Mouse (Mus musculus) midbrain, embryonic 10.5 days (tissue): ENCODE data around the gene Acp1. TPM values are rescaled to one million over a fixed set of nuclear protein-coding genes. Genes with fewer than 3 reads are reported as not detected.

Source experiments
- DNase-seq: peaks from one replicate; pipeline ENCODE4 v3.0.0-alpha.2; 2017; ENCODE audit warnings: low spot score
- H3K27ac ChIP-seq: fragments of 300-500 bp; sonication (generic); replicated peaks from 2 replicates; pipeline ENCODE4 v1.5.1; 2016; ENCODE audit warnings: mild to moderate bottlenecking
- H3K27me3 ChIP-seq: fragments of 300-500 bp; sonication (generic); 2 replicates; pipeline ENCODE4 v1.6.1; 2016; ENCODE audit warnings: low read depth, mild to moderate bottlenecking; ENCODE audit not compliant: poor library complexity, severe bottlenecking
- H3K36me3 ChIP-seq: fragments of 300-500 bp; sonication (generic); 2 replicates; pipeline ENCODE4 v1.6.1; 2016; ENCODE audit warnings: mild to moderate bottlenecking, moderate library complexity
- H3K4me1 ChIP-seq: fragments of 300-500 bp; sonication (generic); 2 replicates; pipeline ENCODE4 v1.6.1; 2016
- H3K4me3 ChIP-seq: fragments of 300-500 bp; sonication (generic); 2 replicates; pipeline ENCODE4 v1.5.1; 2016; ENCODE audit warnings: mild to moderate bottlenecking, moderate library complexity
- H3K9me3 ChIP-seq: fragments of 300-500 bp; sonication (generic); replicated peaks from 2 replicates; pipeline ENCODE4 v1.6.1; 2016; ENCODE audit warnings: mild to moderate bottlenecking
- WGBS: fragments of 180-500 bp; shearing (Covaris S2); methylation state at CpG from one replicate; pipeline ENCODE4 v1.1.7; 2016; 5-methylcytosine and 5-hydroxymethylcytosine counted together
- polyA plus RNA-seq: library from polyadenylated mRNA; unstranded; fragments of >200 nt; fragmentation: Nextera tagmentation; extraction: Ambion mirVana; gene quantifications from 2 replicates; pipeline ENCODE4 v1.2.1, GENCODE M21; 2016

Gene Acp1
- polyA plus RNA-seq = 227 and 241 TPM in 2 replicates

DNA sequence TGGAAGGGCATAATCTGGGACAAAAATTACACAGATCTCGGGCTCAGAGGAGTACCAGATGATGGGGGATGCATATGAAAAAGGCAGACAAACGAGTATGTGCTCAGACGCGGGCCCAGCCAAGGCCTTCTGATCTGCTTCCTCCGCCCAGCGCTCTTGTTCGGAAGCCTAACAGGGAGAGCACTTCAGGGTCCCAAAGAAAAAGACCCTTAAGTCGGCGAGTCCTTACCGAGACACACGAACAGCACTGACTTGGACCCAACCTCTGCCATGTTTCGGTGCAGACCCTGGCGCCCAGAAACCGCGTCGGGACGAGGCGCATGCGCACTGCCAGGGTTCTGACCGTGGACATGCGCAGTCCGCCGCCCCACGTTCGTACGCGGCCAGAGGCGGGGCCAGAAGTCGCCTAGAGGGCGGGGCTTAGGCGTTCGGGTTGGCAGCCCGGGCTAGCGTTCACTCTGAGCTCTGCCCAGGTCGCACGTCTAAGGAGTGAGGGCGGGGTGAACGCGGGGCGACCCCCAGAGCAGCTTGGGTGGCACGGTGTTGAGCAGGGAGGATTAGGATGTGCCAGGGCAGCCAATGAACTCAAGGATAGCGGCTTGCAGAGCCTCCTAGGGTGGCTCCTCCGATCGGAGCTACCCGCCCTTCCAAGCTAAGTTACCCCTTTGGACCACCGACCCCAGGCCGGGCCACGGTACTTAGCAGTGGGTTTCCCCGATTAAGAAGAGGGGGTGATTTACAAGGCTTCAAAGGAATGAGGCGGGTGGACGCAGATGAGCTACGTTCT is at the start of gene Acp1, which contains the start of gene Sh3yl1:
Acp1 (minus strand) TSS at position 329 of the 787 bp plus-strand sequence.
Sh3yl1 (plus strand) TSS at position 408 of the 787 bp plus-strand sequence.
- H3K4me1 ChIP-seq = peaks cover 24% of the 10 kb centered on the region
- H3K27me3 ChIP-seq = no peaks in the 10 kb centered on the region
- under 1% methylated on average over 52 of the region's 52 CpGs for WGBS
- peak within 1 kb of the TSS; percentile 69 for H3K4me3 ChIP-seq
- no peaks in the 10 kb centered on the region for H3K36me3 ChIP-seq
- peak; percentile 92 for DNase-seq
- H3K9me3 ChIP-seq = no peaks in the 10 kb centered on the region
- peak within 1 kb of the TSS; percentile 88 for H3K27ac ChIP-seq

GRCm38 (mm10) chr12:30944197-30944596 is 32.8 kb upstream of the Acp1 start:
- no peaks in the 10 kb centered on the region for H3K27me3 ChIP-seq
- no peaks in the 10 kb centered on the region for H3K4me1 ChIP-seq
- DNase-seq = no peak
- no peaks in the 10 kb centered on the region for H3K9me3 ChIP-seq
- WGBS = 69% methylated on average over 3 of the region's 3 CpGs
- peaks cover 13% of the 10 kb centered on the region for H3K36me3 ChIP-seq
- no peak overlapping the region for H3K4me3 ChIP-seq
- no peak overlapping the region for H3K27ac ChIP-seq

DNA sequence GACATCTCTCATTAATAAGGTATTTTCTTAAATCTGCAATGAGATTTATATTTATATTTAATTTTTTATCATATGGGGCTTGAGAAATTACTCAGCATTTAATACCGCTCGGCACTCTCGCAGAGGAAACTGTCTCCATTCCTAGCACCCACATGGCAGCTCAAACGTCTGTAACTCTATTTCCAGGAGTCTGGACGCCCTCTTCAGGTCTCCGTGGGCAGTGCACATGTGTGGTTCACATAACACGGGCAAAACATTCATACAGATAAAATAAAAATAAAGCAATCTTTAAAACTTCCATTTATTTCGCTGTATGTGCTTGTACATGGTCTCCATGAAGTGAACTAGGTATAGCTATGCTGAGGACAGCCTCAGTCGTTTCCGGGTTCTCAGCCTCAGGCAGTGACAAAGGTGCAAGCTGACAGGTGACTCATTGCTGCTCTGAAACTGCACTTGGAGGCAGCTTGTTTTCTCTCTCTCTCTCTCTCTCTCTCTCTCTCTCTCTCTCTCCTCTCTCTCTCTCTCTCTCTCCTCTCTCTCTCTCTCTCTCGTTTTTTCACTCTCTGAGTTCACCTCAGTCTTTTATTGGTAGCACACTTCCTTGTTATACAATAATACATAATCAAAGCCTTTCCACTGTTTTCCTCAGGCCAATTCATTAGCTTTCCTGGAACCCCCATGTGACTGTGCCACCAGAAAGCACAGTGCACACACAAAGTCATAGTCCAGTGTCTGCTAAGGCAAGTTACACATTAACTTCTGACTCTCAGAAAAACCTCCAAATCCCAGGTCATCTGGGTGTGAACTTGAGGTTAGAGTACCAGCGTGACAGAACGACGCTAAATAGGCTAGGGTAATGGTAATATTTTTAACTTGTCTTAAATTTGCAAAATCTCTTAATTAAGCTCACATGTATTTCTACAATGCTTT is 31.9 kb upstream of the Acp1 start:
- no peak for DNase-seq
- Histone ChIP-seq H3K27ac (no peak overlapping the region), H3K4me3 (no peak overlapping the region), H3K9me3 (no peaks in the 10 kb centered on the region), H3K27me3 (no peaks in the 10 kb centered on the region), H3K36me3 (peaks cover 13% of the 10 kb centered on the region), H3K4me1 (no peaks in the 10 kb centered on the region)
- WGBS = 89% methylated on average over 14 of the region's 14 CpGs

DNA sequence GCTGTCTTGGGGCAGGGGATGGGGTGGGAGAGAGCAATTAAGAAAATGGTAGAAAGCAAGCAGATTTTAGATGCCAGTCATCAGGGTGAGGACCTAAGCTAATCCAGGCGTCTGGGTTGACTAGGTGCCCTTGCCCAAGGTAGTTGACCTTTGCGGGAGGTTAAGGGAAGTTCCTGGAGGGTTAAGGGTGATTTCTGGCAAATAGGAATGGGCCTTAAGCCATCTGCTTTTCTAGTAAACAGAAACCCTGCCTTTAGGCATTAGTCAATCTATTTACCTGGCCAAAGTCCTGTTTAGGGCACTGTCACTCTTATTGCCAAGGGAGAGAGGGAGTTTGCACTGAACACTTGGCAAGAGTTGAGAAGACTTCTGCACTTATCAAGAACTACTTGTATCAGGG is 25.5 kb upstream of the Acp1 start:
- Histone ChIP-seq H3K4me1 (no peaks in the 10 kb centered on the region), H3K27me3 (no peaks in the 10 kb centered on the region), H3K36me3 (0 out of 2 replicates have a peak, but pooled peaks cover 8% of the 10 kb centered on the region), H3K27ac (no peak overlapping the region), H3K4me3 (no peak overlapping the region), H3K9me3 (no peaks in the 10 kb centered on the region)
- DNase-seq = no peak
- WGBS = 78% methylated on average over 2 of the region's 2 CpGs

DNA sequence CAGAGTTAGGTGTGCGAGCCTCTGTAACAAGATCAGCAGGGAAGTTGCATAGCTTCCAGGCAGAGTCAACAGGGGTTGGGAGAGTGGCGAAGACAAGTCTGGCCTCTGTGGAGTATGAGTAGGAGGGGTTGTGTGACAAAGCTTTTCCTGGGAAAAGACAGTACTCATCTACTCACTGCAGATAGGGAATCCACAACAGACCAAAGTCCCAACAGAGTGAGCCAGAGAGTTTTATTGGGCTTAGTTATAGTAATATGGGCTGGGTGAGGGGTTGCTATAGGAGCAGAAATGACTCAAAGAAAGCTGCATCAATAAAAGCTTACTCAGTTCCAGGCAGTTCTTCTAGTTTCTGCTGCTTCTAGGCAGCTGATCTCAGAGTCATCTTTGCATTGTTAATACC is 21.9 kb upstream of the Acp1 start:
- no peak for DNase-seq
- Histone ChIP-seq H3K27ac (no peak overlapping the region), H3K4me1 (no peaks in the 10 kb centered on the region), H3K27me3 (no peaks in the 10 kb centered on the region), H3K4me3 (no peak overlapping the region), H3K9me3 (no peaks in the 10 kb centered on the region), H3K36me3 (no peaks in the 10 kb centered on the region)
- WGBS = 90% methylated on average over 2 of the region's 2 CpGs

DNA sequence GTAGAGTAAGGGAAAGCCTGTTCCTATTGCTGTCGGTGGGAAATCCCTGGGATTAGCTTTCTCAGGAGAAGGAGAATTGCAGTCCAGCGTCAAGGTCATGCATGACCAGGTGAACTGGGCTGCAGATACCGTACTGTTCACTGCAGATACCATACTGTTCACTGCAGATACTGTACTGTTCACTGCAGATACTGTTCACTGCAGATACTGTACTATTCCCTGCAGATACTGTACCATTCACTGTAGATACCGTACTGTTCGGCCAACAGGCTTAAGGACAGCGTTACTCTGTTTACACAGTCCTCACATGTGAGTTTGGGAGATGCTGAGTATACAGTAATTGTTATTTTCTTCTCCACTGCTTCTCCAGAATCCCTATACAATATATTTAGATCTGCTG is 16.8 kb upstream of the Acp1 start:
- H3K9me3 ChIP-seq = no peaks in the 10 kb centered on the region
- H3K4me3 ChIP-seq = no peak overlapping the region
- no peak for DNase-seq
- H3K36me3 ChIP-seq = no peaks in the 10 kb centered on the region
- no peaks in the 10 kb centered on the region for H3K27me3 ChIP-seq
- 90% methylated on average over 6 of the region's 6 CpGs for WGBS
- H3K27ac ChIP-seq = no peak overlapping the region
- H3K4me1 ChIP-seq = no peaks in the 10 kb centered on the region

DNA sequence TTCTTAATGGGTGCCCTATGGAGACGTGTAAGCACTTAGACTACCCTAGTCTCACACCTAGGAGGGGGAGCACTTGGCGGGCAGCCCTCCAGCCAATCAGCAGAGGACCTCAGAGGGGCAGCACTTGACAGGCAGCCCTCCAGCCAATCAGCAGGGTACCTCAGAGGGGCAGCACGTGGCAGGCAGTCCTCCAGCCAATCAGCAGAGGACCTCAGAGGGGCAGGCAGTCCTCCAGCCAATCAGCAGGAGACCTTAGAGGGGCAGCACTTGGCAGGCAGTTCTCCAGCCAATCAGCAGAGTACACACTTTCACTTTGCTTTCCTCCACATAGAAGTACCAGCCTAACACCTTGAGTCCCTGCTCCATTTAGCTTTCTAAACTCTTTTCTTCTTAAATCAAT is 11.0 kb upstream of the Acp1 start:
- Histone ChIP-seq H3K4me3 (no peak overlapping the region), H3K27ac (no peak overlapping the region), H3K27me3 (no peaks in the 10 kb centered on the region), H3K4me1 (no peaks in the 10 kb centered on the region), H3K9me3 (no peaks in the 10 kb centered on the region), H3K36me3 (no peaks in the 10 kb centered on the region)
- 83% methylated on average over 3 of the region's 3 CpGs for WGBS
- no peak for DNase-seq

DNA sequence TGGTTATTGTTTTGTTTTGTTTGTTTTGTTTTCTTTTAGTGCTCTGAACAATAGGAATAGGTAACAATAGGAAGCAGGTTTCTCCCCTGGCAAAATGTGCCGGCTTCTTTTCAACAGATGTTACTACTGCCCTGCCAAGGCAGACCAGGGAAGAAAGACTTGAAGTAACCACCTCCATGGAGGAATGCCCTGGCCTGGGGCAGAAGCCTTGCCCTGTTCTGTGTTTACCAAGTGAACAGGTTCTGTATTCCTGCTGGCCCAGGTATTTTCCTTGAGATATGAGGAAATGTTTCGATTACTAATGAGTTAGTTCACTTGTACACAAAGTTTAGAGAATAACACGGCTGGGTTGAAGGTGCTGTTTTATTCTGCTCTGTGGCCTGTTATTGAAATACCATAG is 1.5 kb upstream of the Acp1 start:
- Histone ChIP-seq H3K4me3 (peak overlapping the region; percentile 69; the same call in 1 of the 2 replicates), H3K4me1 (peaks cover 24% of the 10 kb centered on the region), H3K27me3 (no peaks in the 10 kb centered on the region), H3K27ac (no peak overlapping the region), H3K36me3 (no peaks in the 10 kb centered on the region), H3K9me3 (no peaks in the 10 kb centered on the region)
- 65% methylated on average over 3 of the region's 3 CpGs for WGBS
- no peak for DNase-seq

- peak overlapping the region; percentile 88 for H3K27ac ChIP-seq
- no peaks in the 10 kb centered on the region for H3K36me3 ChIP-seq
- peaks cover 24% of the 10 kb centered on the region for H3K4me1 ChIP-seq
- H3K27me3 ChIP-seq = no peaks in the 10 kb centered on the region
- peak overlapping the region; percentile 69 for H3K4me3 ChIP-seq
- no peaks in the 10 kb centered on the region for H3K9me3 ChIP-seq
- peak; percentile 43 for DNase-seq
- 0% methylated on average over 19 of the region's 19 CpGs for WGBS
Measured at GRCm38 (mm10) chr12:30912048-30912381, 626 bp upstream of the Acp1 start.

DNA sequence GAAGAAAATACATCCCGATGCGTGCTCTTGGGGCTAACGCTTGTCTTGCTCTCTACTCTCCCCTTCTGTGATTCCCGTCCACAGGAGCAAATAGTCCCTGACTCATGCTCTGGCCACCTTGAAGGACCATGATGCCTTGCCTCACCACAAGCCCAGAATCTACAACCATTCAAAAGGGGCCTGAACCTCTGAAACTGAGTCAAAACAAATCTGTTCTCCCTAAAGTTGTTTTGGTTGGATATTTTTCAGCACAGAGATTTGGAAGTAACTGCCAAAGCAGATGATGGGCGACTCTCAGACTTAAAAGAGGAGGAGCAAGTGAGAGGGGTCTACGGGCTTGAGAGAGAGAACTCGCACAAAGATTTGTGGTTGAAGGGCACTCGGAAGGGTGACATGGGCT is 529 bp downstream of the Acp1 start:
- WGBS = 15% methylated on average over 8 of the region's 8 CpGs
- no peak for DNase-seq

GRCm38 (mm10) chr12:30909881-30910280 is 1.5 kb downstream of the Acp1 start:
- peaks cover 24% of the 10 kb centered on the region for H3K4me1 ChIP-seq
- peak overlapping the region; percentile 69 for H3K4me3 ChIP-seq
- peaks cover 9% of the 10 kb centered on the region for H3K36me3 ChIP-seq
- no peaks in the 10 kb centered on the region for H3K27me3 ChIP-seq
- no peaks in the 10 kb centered on the region for H3K9me3 ChIP-seq
- 89% methylated on average over 2 of the region's 2 CpGs for WGBS
- DNase-seq = no peak
- no peak overlapping the region for H3K27ac ChIP-seq

More for the DNA sequence above, 529 bp downstream of the Acp1 start:
- no peaks in the 10 kb centered on the region for H3K27me3 ChIP-seq
- no peaks in the 10 kb centered on the region for H3K9me3 ChIP-seq
- no peaks in the 10 kb centered on the region for H3K36me3 ChIP-seq
- peaks cover 24% of the 10 kb centered on the region for H3K4me1 ChIP-seq
- peak overlapping the region; percentile 69 for H3K4me3 ChIP-seq
- H3K27ac ChIP-seq = peak overlapping the region; percentile 88

DNA sequence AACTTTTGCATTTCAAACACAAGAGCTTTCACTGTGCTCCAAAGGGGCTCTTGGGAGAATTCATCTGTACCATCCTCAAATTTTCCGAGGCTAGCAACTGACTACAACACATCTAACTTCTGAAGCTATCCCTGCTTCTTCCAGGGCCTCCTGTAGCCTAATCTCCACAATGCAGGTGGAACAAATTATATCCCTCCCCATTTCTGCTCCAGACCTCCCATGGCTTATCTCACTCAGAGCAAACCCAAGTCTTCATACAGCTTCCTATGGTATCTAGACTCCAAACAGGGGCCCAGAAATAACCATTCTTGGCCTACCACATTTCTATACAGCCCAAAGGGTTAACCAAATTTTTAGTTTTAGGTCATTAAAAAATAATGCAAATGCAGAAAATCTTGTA is 2.7 kb downstream of the Acp1 start:
- WGBS = 88% methylated on average over 1 of the region's 1 CpGs
- no peaks in the 10 kb centered on the region for H3K27me3 ChIP-seq
- DNase-seq = no peak
- H3K27ac ChIP-seq = no peak overlapping the region
- H3K4me1 ChIP-seq = peaks cover 24% of the 10 kb centered on the region
- no peak overlapping the region for H3K4me3 ChIP-seq
- peaks cover 21% of the 10 kb centered on the region for H3K36me3 ChIP-seq
- H3K9me3 ChIP-seq = no peaks in the 10 kb centered on the region

DNA sequence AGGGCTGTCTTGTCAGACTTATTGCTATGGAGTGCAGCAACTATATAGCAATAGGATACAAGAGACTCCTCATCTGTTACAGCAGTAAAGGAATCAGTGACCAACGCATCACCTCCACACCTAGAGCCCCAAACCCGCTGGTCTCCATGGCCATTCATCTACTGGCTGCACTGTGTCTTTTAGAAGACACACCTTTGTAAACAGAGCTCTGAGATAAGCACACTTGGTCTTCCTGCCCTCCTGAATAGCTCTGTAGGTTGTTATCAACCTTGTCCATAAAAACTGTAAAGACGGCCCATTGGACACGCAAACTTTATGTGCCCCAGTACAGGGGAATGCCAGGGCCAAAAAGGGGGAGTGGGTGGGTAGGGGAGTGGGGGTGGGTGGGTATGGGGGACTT is 14.3 kb downstream of the Acp1 start:
- 94% methylated on average over 4 of the region's 4 CpGs for WGBS
- Histone ChIP-seq H3K9me3 (no peaks in the 10 kb centered on the region), H3K4me1 (no peaks in the 10 kb centered on the region), H3K4me3 (no peak overlapping the region), H3K36me3 (peaks cover 54% of the 10 kb centered on the region), H3K27ac (no peak overlapping the region), H3K27me3 (no peaks in the 10 kb centered on the region)
- DNase-seq = no peak
